Mouse (Mus musculus) layer of hippocampus, adult 9-10 months (tissue): ENCODE results near the gene Cxcr5.

ENCODE experiments used
- DNase-seq: peaks from one replicate; pipeline ENCODE4 v3.0.0; 2022; ENCODE audit warnings: low spot score

Cxcr5 gene

GRCm38 (mm10) chr9:44537625-44538301, 23.9 kb downstream of the Cxcr5 start:
- no peak for DNase-seq

- no peak for DNase-seq
Measured at GRCm38 (mm10) chr9:44532991-44533580, 28.6 kb downstream of the Cxcr5 start.

GRCm38 (mm10) chr9:44528340-44528739, 33.3 kb downstream of the Cxcr5 start:
- no peak for DNase-seq

- DNase-seq: no peak
Measured at GRCm38 (mm10) chr9:44526337-44527112, 35.2 kb downstream of the Cxcr5 start.

- no peak for DNase-seq
Measured at GRCm38 (mm10) chr9:44525589-44525988, 36.1 kb downstream of the Cxcr5 start.

- DNase-seq: no peak
Measured at GRCm38 (mm10) chr9:44525001-44525400, 36.7 kb downstream of the Cxcr5 start.

- no peak for DNase-seq
Measured at GRCm38 (mm10) chr9:44524235-44524826, 37.3 kb downstream of the Cxcr5 start.

GRCm38 (mm10) chr9:44523686-44524085, 38.0 kb downstream of the Cxcr5 start:
- no peak for DNase-seq

GRCm38 (mm10) chr9:44521927-44522326, 39.8 kb downstream of the Cxcr5 start:
- DNase-seq: no peak

- DNase-seq: no peak
Measured at GRCm38 (mm10) chr9:44518068-44518467, 43.6 kb downstream of the Cxcr5 start.

GRCm38 (mm10) chr9:44517368-44517767, 44.3 kb downstream of the Cxcr5 start:
- DNase-seq: no peak

- DNase-seq: no peak
Measured at GRCm38 (mm10) chr9:44515891-44516290, 45.8 kb downstream of the Cxcr5 start.

- DNase-seq: no peak
Measured at GRCm38 (mm10) chr9:44515131-44515751, 46.4 kb downstream of the Cxcr5 start.

- no peak for DNase-seq
Measured at GRCm38 (mm10) chr9:44514147-44514546, 47.5 kb downstream of the Cxcr5 start.

GRCm38 (mm10) chr9:44513610-44514009, 48.1 kb downstream of the Cxcr5 start:
- DNase-seq: no peak

GRCm38 (mm10) chr9:44513121-44513520, 48.6 kb downstream of the Cxcr5 start:
- DNase-seq: no peak

GRCm38 (mm10) chr9:44512717-44513003, 49.0 kb downstream of the Cxcr5 start:
- no peak for DNase-seq

- DNase-seq: no peak
Measured at GRCm38 (mm10) chr9:44511935-44512716, 49.6 kb downstream of the Cxcr5 start.

- DNase-seq: no peak
Measured at GRCm38 (mm10) chr9:44510872-44511601, 50.6 kb downstream of the Cxcr5 start.

- no peak for DNase-seq
Measured at GRCm38 (mm10) chr9:44510355-44510871, 51.3 kb downstream of the Cxcr5 start.
